Mouse (Mus musculus) ES-Bruce4 (cell line): ENCODE measurements at regions not wholly inside any gene's neighbourhood (a gene's known extent, or its start where the extent isn't known, plus 50 kb on each side); places are given as distances from the start of the nearest gene placed in this dataset.

Source experiments
- CTCF ChIP-seq: IDR thresholded peaks from one replicate; pipeline ENCODE4 v1.8.1; 2011; ENCODE audit warnings: low read depth, low read length
- EP300 ChIP-seq: IDR thresholded peaks from 2 replicates; pipeline ENCODE4 v1.6.1; 2011; ENCODE audit warnings: low read depth, low read length; ENCODE audit not compliant: insufficient read depth
- POLR2A ChIP-seq: IDR thresholded peaks from one replicate; pipeline ENCODE4 v1.8.1; 2011; ENCODE audit warnings: low read length; ENCODE audit not compliant: insufficient read depth

DNA sequence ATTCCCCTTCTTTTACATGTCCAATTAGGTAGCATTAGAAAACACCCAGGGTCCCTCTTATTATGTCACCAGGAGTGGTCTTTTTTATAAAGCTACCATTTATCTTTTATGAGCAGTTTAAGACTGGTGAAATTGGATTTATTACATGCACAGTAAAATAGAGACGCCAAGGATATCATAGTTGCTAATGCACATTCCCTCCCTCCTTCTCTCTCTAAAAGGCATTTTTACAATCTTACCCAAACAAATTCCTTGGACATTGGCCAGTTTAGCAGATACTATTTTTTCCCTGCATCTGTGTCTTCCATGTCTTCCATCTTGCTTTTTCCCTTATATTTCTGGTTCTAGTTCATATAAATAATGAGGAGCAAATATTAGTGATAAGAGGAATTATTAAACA is 186.7 kb upstream of the Robo2 start:
- no peak for TF ChIP-seq CTCF
- TF ChIP-seq EP300 = no peak
- no peak for TF ChIP-seq POLR2A
